Mouse (Mus musculus) intestine, embryonic 16.5 days (tissue): ENCODE data around the gene Entpd4b. TPM values are rescaled to one million over a fixed set of nuclear protein-coding genes. Genes with fewer than 3 reads are reported as not detected.
"Not testable (repeated sequence)": the region's sequence is repeated elsewhere in the genome, so short reads cannot be mapped to it uniquely, and the experiment has no call there.

Experiments used
- ATAC-seq: fragments of 200-750 bp; cut with Nextera tagmentation; 2 replicates; pipeline ENCODE4 v1.8.0; 2017; ENCODE audit warnings: moderate TSS enrichment, moderate library complexity
- H3K27ac ChIP-seq: fragments of 300-500 bp; sonication (generic); 2 replicates; pipeline ENCODE4 v1.5.1; 2014; ENCODE audit warnings: mild to moderate bottlenecking, low read length
- H3K27me3 ChIP-seq: fragments of 300-500 bp; sonication (generic); replicated peaks from 2 replicates; pipeline ENCODE4 v1.6.1; 2014; ENCODE audit warnings: low read length, control low read depth, mixed read lengths; ENCODE audit not compliant: control insufficient read depth, insufficient read depth
- H3K36me3 ChIP-seq: fragments of 300-500 bp; sonication (generic); 2 replicates; pipeline ENCODE4 v1.6.1; 2014; ENCODE audit warnings: low read length, control low read depth; ENCODE audit not compliant: control insufficient read depth, insufficient read depth
- H3K4me1 ChIP-seq: fragments of 300-500 bp; sonication (generic); 2 replicates; pipeline ENCODE4 v1.6.1; 2014; ENCODE audit warnings: low read length, control low read depth, mixed read lengths; ENCODE audit not compliant: control insufficient read depth, insufficient read depth
- H3K4me2 ChIP-seq: fragments of 300-500 bp; sonication (generic); 2 replicates; pipeline ENCODE4 v1.6.1; 2014; ENCODE audit warnings: low read depth, low read length, control low read depth
- H3K4me3 ChIP-seq: fragments of 300-500 bp; sonication (generic); 2 replicates; pipeline ENCODE4 v1.5.1; 2014; ENCODE audit warnings: mild to moderate bottlenecking, low read length
- H3K9ac ChIP-seq: fragments of 300-500 bp; sonication (generic); 2 replicates; pipeline ENCODE4 v1.6.1; 2014; ENCODE audit warnings: low read depth, low read length
- H3K9me3 ChIP-seq: fragments of 300-500 bp; sonication (generic); 2 replicates; pipeline ENCODE4 v1.6.1; 2016; ENCODE audit warnings: low read length, control low read depth; ENCODE audit not compliant: control insufficient read depth
- WGBS: fragments of 180-500 bp; shearing (Covaris S2); extraction: QIAGEN DNeasy Blood & Tissue Kit; methylation state at CpG from one replicate; pipeline ENCODE4 v1.1.7; 2014; 5-methylcytosine and 5-hydroxymethylcytosine counted together
- polyA plus RNA-seq: library from polyadenylated mRNA; unstranded; fragments of >200 nt; fragmentation: Nextera tagmentation; extraction: Ambion mirVana; gene quantifications from 2 replicates; pipeline ENCODE4 v1.2.1, GENCODE M21; 2015

Entpd4b gene
- polyA plus RNA-seq, 1 experiment from 2014 or later = 16.6 TPM

DNA sequence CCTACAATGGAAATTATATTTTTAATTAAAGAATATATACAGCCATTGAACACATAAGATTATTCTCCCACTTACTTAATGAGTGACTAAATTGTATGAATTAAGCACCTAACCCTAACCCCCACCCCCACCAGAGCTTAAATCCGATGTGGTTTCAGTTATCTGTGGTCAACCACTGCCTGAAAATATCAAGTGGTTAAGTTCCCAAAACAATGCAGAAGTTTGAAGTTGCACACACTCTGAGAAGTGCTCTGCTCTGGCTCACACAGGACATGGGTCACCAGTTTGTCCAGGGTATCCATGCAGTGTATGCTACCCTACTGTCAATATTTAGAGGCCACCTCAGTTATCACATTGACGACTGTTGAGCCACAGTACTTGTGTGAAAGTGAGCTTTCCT is 10.2 kb upstream of the Entpd4b start:
- H3K36me3 ChIP-seq, H3K4me3 ChIP-seq, H3K4me2 ChIP-seq, ATAC-seq, H3K9ac ChIP-seq, H3K9me3 ChIP-seq, H3K27ac ChIP-seq, H3K4me1 ChIP-seq, H3K27me3 ChIP-seq: not testable (repeated sequence)
- WGBS = no CpG with 5 or more reads among the region's 2 CpGs

DNA sequence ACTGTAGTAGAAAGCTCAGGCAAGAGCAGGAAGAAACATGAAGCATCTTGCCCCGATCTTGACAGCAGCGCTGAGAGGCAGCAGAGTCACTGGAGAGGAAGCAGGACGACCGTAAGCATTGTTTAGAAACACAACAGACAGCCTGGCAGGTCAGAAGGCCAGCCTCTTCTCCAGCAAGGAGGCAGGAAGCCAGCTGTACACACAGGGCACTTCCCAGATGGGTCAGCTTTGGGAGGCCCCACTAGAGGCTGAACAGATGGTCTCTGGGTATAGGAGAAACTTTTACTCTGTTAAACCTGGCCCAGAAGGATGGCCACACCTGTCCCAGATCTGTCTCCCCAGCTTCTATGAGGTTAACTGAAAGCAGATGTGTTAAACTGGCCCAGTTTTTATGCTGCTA is 7.9 kb upstream of the Entpd4b start:
- H3K27ac ChIP-seq, ATAC-seq, H3K27me3 ChIP-seq, H3K4me1 ChIP-seq, H3K4me3 ChIP-seq, H3K4me2 ChIP-seq, H3K9me3 ChIP-seq, H3K9ac ChIP-seq, H3K36me3 ChIP-seq: not testable (repeated sequence)
- no CpG with 5 or more reads among the region's 4 CpGs for whole genome bisulfite sequencing

GRCm38 (mm10) chr14:69556820-69557219 is 1.6 kb downstream of the Entpd4b start:
- not testable (repeated sequence) for H3K36me3 ChIP-seq, H3K9ac ChIP-seq
- no CpG with 5 or more reads among the region's 8 CpGs for WGBS

DNA sequence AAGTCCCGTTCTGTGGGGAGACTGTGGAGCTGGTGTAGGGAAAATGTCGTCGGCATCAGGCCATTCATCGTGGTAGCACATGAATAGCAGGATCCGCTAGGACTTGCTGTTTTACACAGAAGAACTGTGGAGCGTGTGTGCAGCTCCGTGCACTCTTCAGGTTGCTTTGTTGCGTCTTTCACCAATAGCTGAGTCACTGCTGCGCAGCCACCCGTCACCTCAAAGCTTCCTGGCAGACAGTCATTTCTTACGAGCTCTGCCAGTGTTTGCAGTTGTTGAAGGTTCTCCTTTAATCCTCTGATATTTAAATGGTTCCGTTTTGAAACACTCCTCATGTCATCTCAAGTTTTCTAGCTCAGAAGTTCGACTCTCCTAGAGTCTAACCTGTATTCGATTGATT is 2.3 kb downstream of the Entpd4b start:
- H3K36me3 ChIP-seq, H3K27ac ChIP-seq, H3K9ac ChIP-seq, H3K4me2 ChIP-seq, H3K27me3 ChIP-seq, H3K9me3 ChIP-seq, ATAC-seq, H3K4me3 ChIP-seq, H3K4me1 ChIP-seq: not testable (repeated sequence)
- no CpG with 5 or more reads among the region's 14 CpGs for WGBS

More at GRCm38 (mm10) chr14:69556820-69557219, 1.6 kb downstream of the Entpd4b start:
- not testable (repeated sequence) for H3K4me1 ChIP-seq, H3K27ac ChIP-seq, H3K4me2 ChIP-seq, H3K4me3 ChIP-seq, H3K27me3 ChIP-seq, H3K9me3 ChIP-seq, ATAC-seq

Other genes with a start within 250 kb of the Entpd4b start
- gene Gm16867, start 52.1 kb upstream of the Entpd4b start, polyA plus RNA-seq = not detected in 2 replicates
- not detected in 2 replicates for gene Gm27179, start 42.9 kb upstream of the Entpd4b start, polyA plus RNA-seq